Mouse (Mus musculus): ENCODE measurements at regions not wholly inside any gene's neighbourhood (a gene's known extent, or its start where the extent isn't known, plus 50 kb on each side); places are given as distances from the start of the nearest gene placed in this dataset.

DNA sequence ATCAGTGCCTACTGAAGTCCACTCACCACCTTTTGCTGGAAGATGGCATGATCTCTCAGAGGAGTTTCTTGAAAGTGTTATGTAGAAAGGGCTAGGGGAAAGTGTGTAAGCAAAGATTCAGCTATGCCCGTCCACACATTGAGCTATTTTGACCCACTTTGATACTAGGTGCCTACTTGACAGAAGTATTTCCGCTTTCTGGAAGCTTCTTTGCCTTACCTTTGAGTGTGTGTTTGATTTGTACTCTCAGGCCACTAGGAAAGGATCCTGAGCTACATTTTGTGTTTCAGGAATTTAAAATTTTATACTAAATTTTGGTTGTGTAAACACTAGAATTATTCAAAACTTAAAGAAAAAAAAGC, 287.5 kb downstream of the Gm11361 start:
- no peak for DNase-seq (ENCODE audit: low spot score)
- Histone ChIP-seq H3K4me1 (ENCODE audit: control insufficient read depth, insufficient read depth) (no peaks in the 10 kb centered on the region), H3K36me3 (replicated peaks; ENCODE audit: control insufficient read depth, insufficient read depth, low read length) (no peaks in the 10 kb centered on the region), H3K9me3 (replicated peaks; ENCODE audit: control insufficient read depth, low read length) (no peaks in the 10 kb centered on the region), H3K4me2 (ENCODE audit: low read depth, low read length) (no peak overlapping the region), H3K4me3 (ENCODE audit: low read depth, low read length) (no peak overlapping the region), H3K27ac (ENCODE audit: low read depth) (no peak overlapping the region), H3K9ac (replicated peaks; ENCODE audit: low read depth, low read length) (no peak overlapping the region), H3K27me3 (ENCODE audit: control insufficient read depth, insufficient read depth, low read length) (no peaks in the 10 kb centered on the region)
- TF ChIP-seq EP300 (IDR thresholded peaks at IDR 0.05; ENCODE audit: low read depth) (no peak), CTCF (IDR thresholded peaks at IDR 0.05; ENCODE audit: low read depth) (no peak)
- no peak for ATAC-seq (ENCODE audit: insufficient read depth, low read depth)
- WGBS, result 76% methylated on average over 2 of the region's 2 CpGs

DNA sequence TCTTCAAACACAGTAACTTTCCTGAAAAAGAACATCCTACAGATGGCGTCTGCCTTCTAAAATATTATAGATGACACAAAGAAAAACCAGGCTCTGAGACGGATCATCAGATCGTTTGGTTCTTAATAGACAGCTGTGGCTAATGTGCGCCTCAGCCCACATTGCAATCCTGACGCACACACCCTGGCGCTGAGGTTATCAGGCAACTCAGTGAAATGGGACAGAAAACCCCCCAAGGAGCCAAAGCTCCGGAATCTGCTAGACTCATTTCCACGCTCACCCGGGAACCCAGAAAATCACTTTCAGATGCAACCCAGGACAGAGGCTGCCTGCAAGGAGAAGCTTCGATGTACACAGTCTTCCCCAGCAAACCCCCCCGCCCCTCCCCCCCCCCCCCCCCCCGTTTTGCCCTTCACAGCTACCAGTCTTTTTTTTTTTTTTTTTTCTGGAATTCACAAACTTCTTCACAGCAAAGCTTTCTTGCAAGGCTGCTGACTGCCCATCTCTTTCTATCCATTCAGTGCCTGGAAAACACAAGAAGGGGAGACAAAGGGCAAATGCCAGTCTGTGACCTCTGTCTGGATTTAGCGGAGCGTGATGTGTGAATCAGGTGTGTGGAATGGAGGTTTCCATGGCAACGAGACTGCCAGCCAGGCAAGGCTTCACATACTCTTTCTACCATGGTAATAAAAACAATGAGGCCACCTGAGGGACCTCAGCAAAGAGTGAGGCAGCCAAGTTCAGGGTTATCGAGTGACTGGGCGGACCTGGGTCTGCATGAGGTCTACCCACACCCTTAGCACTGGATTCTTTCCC, 286.9 kb downstream of the Gm11361 start:
- TF ChIP-seq EP300 (IDR thresholded peaks at IDR 0.05; ENCODE audit: low read depth) (no peak), CTCF (IDR thresholded peaks at IDR 0.05; ENCODE audit: low read depth) (no peak)
- no peaks in the 10 kb centered on the region for H3K36me3 ChIP-seq (replicated peaks; ENCODE audit: control insufficient read depth, insufficient read depth, low read length)
- H3K4me3 ChIP-seq (ENCODE audit: low read depth, low read length), result no peak overlapping the region
- H3K4me2 ChIP-seq (ENCODE audit: low read depth, low read length), result no peak overlapping the region
- WGBS, result 55% methylated on average over 16 of the region's 17 CpGs
- no peaks in the 10 kb centered on the region for H3K27me3 ChIP-seq (ENCODE audit: control insufficient read depth, insufficient read depth, low read length)
- no peak overlapping the region for H3K9ac ChIP-seq (replicated peaks; ENCODE audit: low read depth, low read length)
- no peaks in the 10 kb centered on the region for H3K4me1 ChIP-seq (ENCODE audit: control insufficient read depth, insufficient read depth)
- DNase-seq (ENCODE audit: low spot score), result no peak
- no peak overlapping the region for H3K27ac ChIP-seq (ENCODE audit: low read depth)
- no peaks in the 10 kb centered on the region for H3K9me3 ChIP-seq (replicated peaks; ENCODE audit: control insufficient read depth, low read length)
- no peak for ATAC-seq (ENCODE audit: insufficient read depth, low read depth)

DNA sequence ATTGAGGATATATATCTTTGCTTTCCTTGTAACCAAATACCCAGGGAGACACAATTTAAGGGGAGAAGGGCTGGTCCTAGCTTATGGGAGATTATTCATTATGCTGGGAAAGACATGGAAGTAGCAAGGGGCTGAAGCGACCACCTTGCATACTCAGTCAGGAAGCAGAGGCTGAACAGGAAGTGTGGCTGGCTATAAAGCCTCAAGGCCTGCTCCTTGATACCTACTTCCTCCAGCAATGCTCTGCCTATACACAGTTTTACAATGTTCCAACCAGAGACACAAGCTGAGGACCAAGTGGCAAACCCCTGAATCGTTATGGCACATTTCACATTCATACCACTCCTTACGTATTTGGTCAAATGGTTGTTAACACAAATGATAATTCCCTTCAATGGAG, 284.3 kb downstream of the Gm11361 start:
- Histone ChIP-seq H3K27me3 (ENCODE audit: control insufficient read depth, insufficient read depth, low read length) (no peaks in the 10 kb centered on the region), H3K4me1 (ENCODE audit: control insufficient read depth, insufficient read depth) (no peaks in the 10 kb centered on the region), H3K36me3 (replicated peaks; ENCODE audit: control insufficient read depth, insufficient read depth, low read length) (no peaks in the 10 kb centered on the region), H3K27ac (ENCODE audit: low read depth) (no peak overlapping the region), H3K4me2 (ENCODE audit: low read depth, low read length) (no peak overlapping the region), H3K4me3 (ENCODE audit: low read depth, low read length) (no peak overlapping the region), H3K9me3 (replicated peaks; ENCODE audit: control insufficient read depth, low read length) (no peaks in the 10 kb centered on the region), H3K9ac (replicated peaks; ENCODE audit: low read depth, low read length) (no peak overlapping the region)
- DNase-seq (ENCODE audit: low spot score), result no peak
- no peak for ATAC-seq (ENCODE audit: insufficient read depth, low read depth)
- TF ChIP-seq CTCF (IDR thresholded peaks at IDR 0.05; ENCODE audit: low read depth) (no peak), EP300 (IDR thresholded peaks at IDR 0.05; ENCODE audit: low read depth) (no peak)
- 86% methylated on average over 3 of the region's 3 CpGs for WGBS

DNA sequence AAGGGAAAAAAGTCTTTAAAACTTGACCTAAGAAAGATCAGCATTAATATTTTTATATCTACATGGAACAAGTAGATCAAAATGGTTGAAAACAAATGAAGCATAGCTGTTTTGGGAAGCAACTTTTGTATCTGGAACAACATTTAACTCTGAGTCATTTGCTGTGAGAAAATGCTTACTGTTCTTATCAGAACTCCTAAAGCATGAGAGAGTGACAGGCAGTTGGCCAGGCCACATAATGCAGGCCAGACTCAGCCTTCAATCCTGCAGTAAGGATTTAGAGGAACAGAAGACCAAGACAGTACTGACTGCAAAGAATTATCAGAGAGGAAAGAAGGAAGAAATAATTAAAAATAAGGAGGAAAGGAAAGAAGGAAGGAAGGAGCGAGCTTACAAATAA, 275.8 kb downstream of the Gm11361 start:
- Histone ChIP-seq H3K4me1 (ENCODE audit: control insufficient read depth, insufficient read depth) (peaks cover 26% of the 10 kb centered on the region), H3K36me3 (replicated peaks; ENCODE audit: control insufficient read depth, insufficient read depth, low read length) (no peaks in the 10 kb centered on the region), H3K4me3 (ENCODE audit: low read depth, low read length) (no peak overlapping the region), H3K4me2 (ENCODE audit: low read depth, low read length) (no peak overlapping the region), H3K9ac (replicated peaks; ENCODE audit: low read depth, low read length) (no peak overlapping the region), H3K9me3 (replicated peaks; ENCODE audit: control insufficient read depth, low read length) (no peaks in the 10 kb centered on the region), H3K27ac (ENCODE audit: low read depth) (no peak overlapping the region), H3K27me3 (ENCODE audit: control insufficient read depth, insufficient read depth, low read length) (no peaks in the 10 kb centered on the region)
- DNase-seq (ENCODE audit: low spot score) (no peak), ATAC-seq (ENCODE audit: insufficient read depth, low read depth) (no peak)
- TF ChIP-seq CTCF (IDR thresholded peaks at IDR 0.05; ENCODE audit: low read depth) (no peak), EP300 (IDR thresholded peaks at IDR 0.05; ENCODE audit: low read depth) (no peak)
- WGBS, result 73% methylated on average over 1 of the region's 1 CpGs

DNA sequence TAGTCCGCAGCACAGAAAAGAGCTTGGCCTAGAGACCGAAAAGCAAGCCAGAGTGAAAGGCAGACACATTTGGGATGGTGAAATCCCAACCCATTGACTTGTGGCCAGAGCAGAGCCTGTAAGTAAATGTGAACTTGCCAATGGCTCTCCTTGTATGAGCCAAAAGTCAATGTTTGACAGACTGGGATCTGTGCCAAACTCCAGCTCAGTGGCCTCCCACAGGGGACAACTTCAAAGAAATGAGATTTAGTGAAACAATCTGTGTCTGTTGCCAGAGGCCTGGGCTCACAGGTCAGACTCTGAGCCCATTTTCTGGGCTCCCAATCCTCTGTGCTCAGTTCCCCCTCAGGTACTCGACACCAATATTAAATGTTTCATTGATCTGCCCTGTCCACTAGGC, 274.9 kb downstream of the Gm11361 start:
- Histone ChIP-seq H3K4me2 (ENCODE audit: low read depth, low read length) (no peak overlapping the region), H3K4me3 (ENCODE audit: low read depth, low read length) (no peak overlapping the region), H3K27me3 (ENCODE audit: control insufficient read depth, insufficient read depth, low read length) (no peaks in the 10 kb centered on the region), H3K9ac (replicated peaks; ENCODE audit: low read depth, low read length) (no peak overlapping the region), H3K36me3 (replicated peaks; ENCODE audit: control insufficient read depth, insufficient read depth, low read length) (no peaks in the 10 kb centered on the region), H3K4me1 (ENCODE audit: control insufficient read depth, insufficient read depth) (peaks cover 26% of the 10 kb centered on the region), H3K27ac (ENCODE audit: low read depth) (peak overlapping the region; percentile 37; the same call in 1 of the 2 replicates), H3K9me3 (replicated peaks; ENCODE audit: control insufficient read depth, low read length) (no peaks in the 10 kb centered on the region)
- TF ChIP-seq EP300 (IDR thresholded peaks at IDR 0.05; ENCODE audit: low read depth), result no peak
- TF ChIP-seq CTCF (IDR thresholded peaks at IDR 0.05; ENCODE audit: low read depth), result no peak
- DNase-seq (ENCODE audit: low spot score) (peak; percentile 64), ATAC-seq (ENCODE audit: insufficient read depth, low read depth) (peak; percentile 55; the same call in 1 of the 2 replicates)
- WGBS, result 66% methylated on average over 3 of the region's 3 CpGs

DNA sequence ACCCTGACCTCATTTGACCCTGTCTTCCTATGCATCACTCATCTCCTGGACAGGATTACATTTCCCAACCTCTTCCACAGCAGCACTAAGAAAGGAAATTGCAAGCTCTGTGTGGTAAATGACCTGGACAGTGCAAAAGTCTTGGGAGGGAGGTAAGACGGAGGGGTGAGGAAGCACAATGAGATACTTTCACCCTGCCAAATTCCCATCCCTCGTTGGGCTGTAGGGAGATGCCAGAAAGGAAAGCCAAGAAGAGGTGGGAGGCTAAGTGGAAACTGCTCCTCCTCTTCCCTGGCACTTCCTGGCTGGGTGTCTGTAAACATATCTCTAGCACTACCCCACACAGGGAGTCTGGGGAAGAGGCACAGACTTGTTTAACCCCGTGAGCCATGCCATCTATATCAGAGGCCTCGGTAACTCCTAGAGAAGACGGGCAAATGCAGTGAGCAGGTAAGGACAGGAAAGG, 274.2 kb downstream of the Gm11361 start:
- DNase-seq (ENCODE audit: low spot score) (no peak), ATAC-seq (ENCODE audit: insufficient read depth, low read depth) (no peak)
- H3K9me3 ChIP-seq (replicated peaks; ENCODE audit: control insufficient read depth, low read length), result no peaks in the 10 kb centered on the region
- no peak for TF ChIP-seq CTCF (IDR thresholded peaks at IDR 0.05; ENCODE audit: low read depth)
- no peak for TF ChIP-seq EP300 (IDR thresholded peaks at IDR 0.05; ENCODE audit: low read depth)
- H3K4me1 ChIP-seq (ENCODE audit: control insufficient read depth, insufficient read depth), result peaks cover 26% of the 10 kb centered on the region
- no peak overlapping the region for H3K9ac ChIP-seq (replicated peaks; ENCODE audit: low read depth, low read length)
- H3K36me3 ChIP-seq (replicated peaks; ENCODE audit: control insufficient read depth, insufficient read depth, low read length), result no peaks in the 10 kb centered on the region
- 66% methylated on average over 5 of the region's 5 CpGs for WGBS
- no peaks in the 10 kb centered on the region for H3K27me3 ChIP-seq (ENCODE audit: control insufficient read depth, insufficient read depth, low read length)
- no peak overlapping the region for H3K4me3 ChIP-seq (ENCODE audit: low read depth, low read length)
- H3K4me2 ChIP-seq (ENCODE audit: low read depth, low read length), result no peak overlapping the region
- no peak overlapping the region; the same call in 1 of the 2 replicates for H3K27ac ChIP-seq (ENCODE audit: low read depth)
